Mouse (Mus musculus): ENCODE measurements around the gene Def8. TPM values are rescaled to one million over a fixed set of nuclear protein-coding genes. Genes with fewer than 3 reads are reported as not detected.
"Not testable (repeated sequence)": the region's sequence is repeated elsewhere in the genome, so short reads cannot be mapped to it uniquely, and the experiment has no call there.

Gene Def8
- total and polyA plus RNA-seq, 2 experiments: 20.6 to 33.5 TPM

GRCm38 (mm10) chr8:123428939-123429721, 5.8 kb downstream of the Def8 start:
- no peaks in the 10 kb centered on the region for H3K36me3 ChIP-seq (ENCODE audit: control insufficient read depth, insufficient read depth, low read length)
- H3K27ac ChIP-seq (replicated peaks; ENCODE audit: insufficient read depth, low read depth, low read length): no peak overlapping the region
- no peak for DNase-seq (ENCODE audit: extremely low read depth, low read depth, low spot score)
- H3K4me3 ChIP-seq (ENCODE audit: insufficient read depth, low read depth, low read length): no peak overlapping the region
- no peak overlapping the region for H3K9ac ChIP-seq (ENCODE audit: low read depth, low read length)
- H3K79me2 ChIP-seq (ENCODE audit: control insufficient read depth, insufficient read depth, low read length): no peaks in the 10 kb centered on the region
- no peaks in the 10 kb centered on the region for H3K4me1 ChIP-seq (ENCODE audit: control insufficient read depth, insufficient read depth, low read length)
- no peaks in the 10 kb centered on the region; the same call in 1 of the 2 replicates for H3K27me3 ChIP-seq (ENCODE audit: control insufficient read depth, insufficient read depth, low read length)
- WGBS: 96% methylated on average over 23 of the region's 23 CpGs
- TF ChIP-seq POLR2A (IDR thresholded peaks at IDR 0.05; ENCODE audit: extremely low read depth, insufficient read depth, low read length) (no peak), CTCF (IDR thresholded peaks at IDR 0.05; ENCODE audit: low read depth, low read length) (no peak)

GRCm38 (mm10) chr8:123429722-123430013, 6.3 kb downstream of the Def8 start:
- DNase-seq (ENCODE audit: extremely low read depth, low read depth, low spot score); H3K36me3 ChIP-seq (ENCODE audit: control insufficient read depth, insufficient read depth, low read length); H3K27ac ChIP-seq (replicated peaks; ENCODE audit: insufficient read depth, low read depth, low read length); H3K79me2 ChIP-seq (ENCODE audit: control insufficient read depth, insufficient read depth, low read length); H3K4me1 ChIP-seq (ENCODE audit: control insufficient read depth, insufficient read depth, low read length); H3K9ac ChIP-seq (ENCODE audit: low read depth, low read length); H3K27me3 ChIP-seq (ENCODE audit: control insufficient read depth, insufficient read depth, low read length); H3K4me3 ChIP-seq (ENCODE audit: insufficient read depth, low read depth, low read length): not testable (repeated sequence)
- WGBS: 97% methylated on average over 15 of the region's 15 CpGs

DNA sequence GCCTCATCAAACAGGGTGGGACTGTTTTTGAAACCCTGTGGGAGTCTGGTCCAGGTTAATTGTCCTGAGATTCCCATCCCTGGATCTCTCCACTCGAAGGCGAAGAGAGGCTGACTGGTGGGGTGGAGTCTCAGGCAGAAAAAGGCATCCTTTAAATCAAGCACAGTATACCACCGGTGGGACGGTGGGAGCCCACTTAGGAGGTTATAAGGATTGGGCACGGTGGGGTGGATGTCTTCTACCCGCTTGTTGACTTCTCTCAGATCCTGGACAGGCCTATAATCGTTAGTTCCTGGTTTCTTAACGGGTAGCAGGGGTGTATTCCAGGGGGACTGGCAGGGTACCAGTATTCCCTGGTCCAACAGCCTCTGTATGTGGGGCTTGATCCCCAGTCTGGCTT, 7.6 kb downstream of the Def8 start:
- WGBS: 95% methylated on average over 8 of the region's 8 CpGs
- H3K36me3 ChIP-seq (ENCODE audit: control insufficient read depth, insufficient read depth, low read length); H3K27ac ChIP-seq (replicated peaks; ENCODE audit: insufficient read depth, low read depth, low read length); DNase-seq (ENCODE audit: extremely low read depth, low read depth, low spot score); H3K4me3 ChIP-seq (ENCODE audit: insufficient read depth, low read depth, low read length); H3K79me2 ChIP-seq (ENCODE audit: control insufficient read depth, insufficient read depth, low read length); H3K4me1 ChIP-seq (ENCODE audit: control insufficient read depth, insufficient read depth, low read length); H3K27me3 ChIP-seq (ENCODE audit: control insufficient read depth, insufficient read depth, low read length); H3K9ac ChIP-seq (ENCODE audit: low read depth, low read length): not testable (repeated sequence)

DNA sequence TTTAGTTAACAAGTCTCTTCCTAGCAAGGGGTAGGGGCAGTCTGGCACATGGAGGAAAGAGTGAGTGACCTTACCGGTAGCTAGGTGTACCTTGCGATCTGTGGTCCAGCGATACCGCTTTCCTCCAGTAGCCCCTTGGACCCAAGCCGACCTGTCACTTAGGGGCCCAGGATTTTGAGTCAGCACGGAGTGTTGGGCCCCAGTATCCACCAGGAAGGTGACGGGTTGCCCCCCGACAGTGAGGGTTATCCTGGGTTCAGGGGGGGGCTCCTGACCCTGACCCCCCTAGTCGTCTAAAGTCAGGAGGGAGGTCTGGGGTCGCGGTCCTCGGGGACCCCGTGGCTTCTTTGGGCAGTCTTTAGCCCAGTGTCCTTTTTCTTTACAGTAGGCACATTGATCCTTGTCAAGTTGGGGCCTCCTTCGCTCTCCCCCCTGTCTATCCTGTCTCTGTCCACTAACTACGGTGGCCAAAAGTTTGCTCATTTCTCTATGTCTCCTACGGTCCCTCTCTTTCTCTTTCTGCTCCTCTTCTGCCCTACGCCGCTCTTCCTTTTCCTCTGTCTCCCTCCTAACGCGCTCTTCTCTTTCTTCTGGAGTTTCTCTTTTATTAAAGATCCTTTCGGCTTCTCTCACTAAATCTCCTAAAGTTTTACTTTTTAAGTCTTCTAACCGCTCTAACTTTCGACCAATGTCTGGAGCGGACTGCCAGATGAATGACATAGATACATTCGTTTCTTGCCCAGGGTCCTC, 8.5 kb downstream of the Def8 start:
- no peaks in the 10 kb centered on the region for H3K4me1 ChIP-seq (ENCODE audit: control insufficient read depth, insufficient read depth, low read length)
- no peak overlapping the region for H3K9ac ChIP-seq (ENCODE audit: low read depth, low read length)
- DNase-seq (ENCODE audit: extremely low read depth, low read depth, low spot score): no peak
- H3K27ac ChIP-seq (replicated peaks; ENCODE audit: insufficient read depth, low read depth, low read length): no peak overlapping the region
- H3K27me3 ChIP-seq (ENCODE audit: control insufficient read depth, insufficient read depth, low read length): no peaks in the 10 kb centered on the region; the same call in 1 of the 2 replicates
- H3K79me2 ChIP-seq (ENCODE audit: control insufficient read depth, insufficient read depth, low read length): no peaks in the 10 kb centered on the region
- WGBS: 95% methylated on average over 25 of the region's 25 CpGs
- H3K4me3 ChIP-seq (ENCODE audit: insufficient read depth, low read depth, low read length): no peak overlapping the region
- TF ChIP-seq CTCF (IDR thresholded peaks at IDR 0.05; ENCODE audit: low read depth, low read length): no peak
- TF ChIP-seq POLR2A (IDR thresholded peaks at IDR 0.05; ENCODE audit: extremely low read depth, insufficient read depth, low read length): no peak
- H3K36me3 ChIP-seq (ENCODE audit: control insufficient read depth, insufficient read depth, low read length): no peaks in the 10 kb centered on the region

DNA sequence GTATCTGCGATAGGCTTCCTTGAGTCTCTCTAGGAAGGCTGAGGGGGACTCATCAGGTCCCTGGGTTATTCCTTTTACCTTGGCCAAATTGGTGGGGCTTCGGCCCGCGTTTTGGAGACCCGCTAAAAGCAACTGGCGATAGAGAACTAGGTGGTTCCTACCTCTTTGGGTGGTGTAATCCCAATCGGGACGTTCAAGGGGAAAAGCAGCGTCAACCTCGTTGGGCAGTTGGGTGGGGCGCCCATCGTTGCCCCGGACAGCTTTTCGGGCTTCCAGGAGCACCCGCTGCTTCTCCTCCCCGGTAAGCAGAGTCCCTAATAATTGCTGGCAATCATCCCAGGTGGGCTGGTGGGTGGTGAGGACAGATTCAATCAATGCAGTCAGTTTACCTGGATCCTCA, 9.1 kb downstream of the Def8 start:
- Histone ChIP-seq H3K27ac (replicated peaks; ENCODE audit: insufficient read depth, low read depth, low read length) (no peak overlapping the region), H3K79me2 (ENCODE audit: control insufficient read depth, insufficient read depth, low read length) (no peaks in the 10 kb centered on the region), H3K36me3 (ENCODE audit: control insufficient read depth, insufficient read depth, low read length) (no peaks in the 10 kb centered on the region), H3K4me1 (ENCODE audit: control insufficient read depth, insufficient read depth, low read length) (no peaks in the 10 kb centered on the region), H3K9ac (ENCODE audit: low read depth, low read length) (no peak overlapping the region), H3K4me3 (ENCODE audit: insufficient read depth, low read depth, low read length) (no peak overlapping the region), H3K27me3 (ENCODE audit: control insufficient read depth, insufficient read depth, low read length) (no peaks in the 10 kb centered on the region; the same call in 1 of the 2 replicates)
- DNase-seq (ENCODE audit: extremely low read depth, low read depth, low spot score): no peak
- WGBS: 96% methylated on average over 16 of the region's 16 CpGs
- no peak for TF ChIP-seq CTCF (IDR thresholded peaks at IDR 0.05; ENCODE audit: low read depth, low read length)

DNA sequence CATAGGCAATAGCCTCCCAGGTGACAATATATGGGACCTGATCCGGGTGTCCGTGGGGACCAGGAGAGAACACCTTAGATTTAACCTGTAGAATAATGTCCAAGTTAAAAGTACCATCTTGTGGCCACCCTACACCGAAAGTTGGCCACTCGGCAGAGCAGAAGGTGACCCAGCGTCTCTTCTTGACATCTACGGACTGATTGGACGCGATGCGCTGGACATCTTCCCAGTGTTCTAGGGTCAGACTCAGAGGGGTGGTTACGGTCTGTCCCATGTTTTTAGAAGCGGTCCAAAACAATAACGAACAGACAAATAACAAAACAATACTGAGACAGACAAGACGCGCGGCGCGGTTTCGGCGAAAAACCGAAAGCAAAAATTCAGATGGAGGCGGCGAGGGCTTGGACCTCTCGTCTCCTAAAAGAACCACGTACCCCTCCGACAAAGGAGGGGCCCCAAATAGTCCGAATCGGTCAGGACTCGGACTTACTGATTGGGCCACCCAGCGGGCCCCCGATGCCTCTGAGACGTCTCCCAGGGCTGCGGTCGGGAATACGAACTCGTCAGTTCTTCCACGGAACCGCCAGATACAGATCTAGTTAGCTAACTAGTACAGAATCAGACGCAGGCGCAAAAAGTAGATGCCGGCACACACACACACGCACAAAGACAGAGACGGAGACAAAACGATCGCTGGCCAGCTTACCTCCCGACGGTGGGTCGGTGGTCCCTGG, 10.1 kb downstream of the Def8 start:
- not testable (repeated sequence) for H3K79me2 ChIP-seq (ENCODE audit: control insufficient read depth, insufficient read depth, low read length); H3K27me3 ChIP-seq (ENCODE audit: control insufficient read depth, insufficient read depth, low read length); DNase-seq (ENCODE audit: extremely low read depth, low read depth, low spot score); H3K9ac ChIP-seq (ENCODE audit: low read depth, low read length); H3K4me1 ChIP-seq (ENCODE audit: control insufficient read depth, insufficient read depth, low read length); H3K4me3 ChIP-seq (ENCODE audit: insufficient read depth, low read depth, low read length); H3K27ac ChIP-seq (replicated peaks; ENCODE audit: insufficient read depth, low read depth, low read length); H3K36me3 ChIP-seq (ENCODE audit: control insufficient read depth, insufficient read depth, low read length)
- 97% methylated on average over 47 of the region's 47 CpGs for WGBS

All from liver, adult 2 months (tissue).